Mouse (Mus musculus): Measurements from ENCODE around the gene Rsl24d1.
A peak's percentile ranks its signal among the peaks of the same experiment; 100 is the strongest.
"Not testable (repeated sequence)": the region's sequence is repeated elsewhere in the genome, so short reads cannot be mapped to it uniquely, and the experiment has no call there.

The Rsl24d1 gene

DNA sequence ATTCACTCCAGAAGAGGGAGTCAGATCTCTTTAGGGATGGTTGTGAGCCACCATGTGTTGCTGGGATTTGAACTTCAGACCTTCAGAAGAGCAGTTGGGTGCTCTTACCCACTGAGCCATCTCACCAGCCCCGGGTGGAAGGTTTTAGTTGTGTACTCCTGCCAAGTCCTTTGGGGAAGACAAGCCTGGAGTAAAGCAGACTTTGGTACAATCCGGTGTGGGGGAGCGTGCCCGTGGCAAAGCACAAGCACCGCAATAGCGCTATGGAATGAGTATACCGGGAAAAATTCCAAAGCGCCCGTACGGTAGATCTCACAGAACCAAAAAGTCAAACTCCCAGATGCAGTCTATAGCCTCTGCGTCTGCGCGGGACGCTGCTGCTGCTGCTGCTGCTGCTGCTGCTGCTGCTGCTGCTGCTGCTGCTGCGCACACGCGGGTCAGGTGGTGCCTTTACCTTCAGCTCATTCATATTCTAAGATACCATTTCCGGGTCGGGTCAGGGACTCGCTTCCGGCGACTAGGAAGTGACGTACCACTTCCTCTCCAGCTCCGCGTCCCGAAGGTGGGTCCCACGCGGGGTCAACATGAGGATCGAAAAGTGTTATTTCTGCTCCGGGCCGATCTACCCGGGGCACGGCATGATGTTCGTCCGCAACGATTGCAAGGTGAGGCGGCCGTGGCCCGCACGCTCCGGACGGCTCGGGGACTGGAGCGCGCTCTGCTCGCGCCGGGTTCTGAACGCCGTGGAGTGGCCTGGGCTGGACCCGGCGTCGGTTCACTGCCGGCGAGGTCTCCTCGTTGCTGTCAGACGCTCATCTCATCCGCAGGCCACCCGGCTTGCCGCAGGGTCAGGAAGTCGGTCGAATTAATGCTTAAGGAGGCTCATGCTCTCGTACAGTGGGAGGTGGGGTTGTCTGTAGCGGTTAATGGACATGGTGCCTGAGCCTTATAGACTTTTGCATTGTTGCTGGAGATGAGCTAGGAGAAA lies at the start of gene Rsl24d1:
TSS of gene Rsl24d1 (plus strand) at position 508 of the 988 bp plus-strand sequence.
- peak; percentile 87 for DNase-seq (ENCODE audit: low spot score)

DNA sequence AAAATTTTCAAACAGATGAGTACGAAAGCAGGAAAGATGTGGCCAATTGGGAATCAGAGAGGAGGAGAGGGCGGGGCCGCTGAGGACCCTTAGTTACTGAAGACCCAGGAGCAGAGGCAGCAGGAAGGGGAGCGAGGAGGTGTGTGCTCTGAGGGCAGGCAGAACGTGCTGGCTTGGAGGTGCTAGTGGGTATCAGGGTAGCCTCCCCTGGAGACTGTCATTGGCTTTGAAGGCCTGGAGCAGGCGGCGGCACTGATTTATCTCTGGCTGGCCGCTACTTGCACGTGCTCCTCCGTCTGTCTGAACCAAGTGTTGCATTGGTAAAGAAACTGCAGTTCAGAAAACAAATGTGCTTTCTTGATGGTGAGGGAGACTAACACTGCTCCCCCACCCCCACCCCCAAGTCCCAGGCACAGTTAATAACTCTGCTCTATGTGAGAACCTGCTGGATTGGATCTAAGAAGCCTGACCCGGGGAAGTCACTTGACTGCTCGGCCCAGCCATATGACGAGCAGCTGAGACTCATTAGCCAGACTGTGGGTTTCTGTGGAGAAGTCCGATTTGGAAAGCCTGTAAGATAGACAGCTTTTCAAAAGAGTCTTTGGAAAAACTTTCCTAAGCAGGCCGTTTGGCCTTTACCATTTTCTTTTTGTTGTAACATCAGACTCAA lies 49.5 kb upstream of the Rsl24d1 start:
- no peak for DNase-seq (ENCODE audit: low spot score)

DNA sequence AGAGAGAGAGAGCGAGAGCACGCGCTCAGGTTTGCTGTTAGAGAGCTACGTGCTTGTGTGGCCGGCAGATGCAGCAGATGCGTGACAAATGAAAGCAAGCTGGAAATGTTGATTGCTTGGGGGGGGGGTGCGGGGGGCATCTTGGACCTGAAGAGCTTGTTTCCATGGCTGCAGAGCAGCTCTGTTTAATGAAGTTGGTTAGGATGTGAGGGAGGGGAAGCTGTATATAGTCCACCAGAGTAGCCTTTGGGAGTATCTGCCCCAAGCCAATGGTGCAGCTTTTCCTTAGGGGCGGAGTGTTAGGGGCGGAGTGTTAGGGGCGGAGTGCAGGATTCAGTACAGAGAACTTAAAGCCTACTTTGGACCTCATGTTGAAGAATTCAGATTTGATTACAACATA lies 46.1 kb upstream of the Rsl24d1 start:
- peak; percentile 29 for DNase-seq (ENCODE audit: low spot score)

DNA sequence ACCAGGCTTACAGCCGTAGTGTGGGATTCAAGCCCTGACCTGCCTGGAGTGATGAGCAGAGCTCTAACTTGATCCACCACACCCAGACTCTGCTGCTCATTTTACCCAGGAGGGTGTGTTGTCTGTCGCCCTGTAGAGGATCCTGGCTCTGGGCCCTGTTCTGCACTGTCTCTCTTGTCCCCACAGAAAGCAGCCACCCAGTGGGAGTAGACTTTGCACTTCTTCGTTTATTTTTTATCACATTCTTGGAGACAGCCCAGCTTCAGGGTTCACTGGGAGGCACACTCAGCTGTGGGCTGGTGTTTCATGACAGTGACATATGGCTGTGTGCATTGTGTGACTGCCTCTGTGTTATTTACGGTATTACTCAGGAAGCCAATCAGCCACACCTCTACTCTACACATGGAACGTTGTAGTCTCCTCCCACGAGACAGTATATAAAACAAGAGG lies 45.0 kb upstream of the Rsl24d1 start:
- DNase-seq (ENCODE audit: low spot score): peak; percentile 36

DNA sequence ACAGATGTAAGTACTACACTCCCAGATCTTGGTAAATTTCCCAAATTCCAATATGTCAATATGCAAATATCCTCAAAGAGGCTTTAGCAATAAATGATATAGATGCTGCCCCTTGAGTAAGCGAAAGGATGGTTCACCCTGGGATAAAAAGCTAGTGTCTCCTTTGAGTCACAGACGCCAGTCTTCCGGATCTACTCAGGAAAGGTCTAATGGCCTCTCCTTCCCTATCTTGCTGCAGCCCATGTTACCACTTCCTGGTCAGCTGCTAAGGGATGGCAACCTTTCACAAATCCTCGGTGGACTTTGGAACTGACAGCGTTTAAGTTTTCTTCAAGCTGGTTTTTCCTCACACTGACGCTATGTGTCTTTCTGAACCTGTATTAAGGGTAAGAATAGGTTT lies 44.5 kb upstream of the Rsl24d1 start:
- peak; percentile 45 for DNase-seq (ENCODE audit: low spot score)

DNA sequence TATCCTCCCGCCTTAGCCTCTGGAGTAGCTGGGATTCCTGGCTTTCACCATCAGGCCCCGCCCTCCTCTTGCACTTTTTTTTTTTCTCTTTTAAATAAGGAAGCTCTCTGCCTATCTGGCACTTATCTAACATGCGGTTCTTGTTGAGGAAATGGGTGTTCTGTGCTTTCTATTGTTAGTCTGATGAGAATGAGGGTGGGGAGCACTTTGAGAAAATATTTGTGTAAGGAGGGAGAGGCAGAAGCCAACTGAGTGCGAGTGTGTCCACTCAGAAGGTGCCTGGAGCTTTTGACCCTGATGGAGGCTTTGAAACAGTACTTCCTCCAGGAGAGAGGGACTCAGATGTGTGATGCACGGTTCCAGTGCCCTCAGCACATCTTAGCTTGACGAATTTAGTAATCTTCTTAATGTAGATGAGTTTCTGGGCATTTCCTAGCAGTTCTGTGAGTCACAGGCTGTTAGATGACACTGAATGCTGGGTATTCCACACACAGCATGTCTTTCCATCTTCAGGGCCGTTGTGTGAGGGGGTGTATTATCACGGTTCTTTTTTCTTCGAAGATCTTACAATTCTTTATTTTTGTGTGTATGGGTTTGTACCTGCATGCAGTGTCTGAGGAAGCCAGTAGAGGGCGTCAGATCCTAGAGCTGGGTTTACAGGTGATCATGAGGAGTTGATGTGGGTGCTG lies 42.1 kb upstream of the Rsl24d1 start:
- DNase-seq (ENCODE audit: low spot score): no peak

DNA sequence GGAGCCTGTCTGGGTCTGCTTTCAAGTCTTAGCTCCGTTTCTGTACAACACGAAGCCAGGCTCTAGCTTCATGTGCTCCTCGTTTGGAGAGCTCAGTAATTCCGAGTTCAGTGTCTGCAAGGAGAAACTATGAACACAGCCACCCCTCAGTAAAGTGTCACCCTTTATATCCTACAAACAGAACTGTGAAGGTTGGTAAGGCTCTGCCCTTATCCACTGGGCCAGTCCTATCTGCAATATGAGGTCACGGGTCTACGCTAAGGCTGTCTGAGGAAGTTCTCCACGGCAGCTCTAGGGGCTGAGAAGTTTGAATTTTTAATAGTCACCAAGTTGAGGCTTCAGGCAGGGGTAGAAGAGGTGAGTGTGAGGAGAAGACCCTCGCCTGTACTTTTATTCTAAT lies 40.8 kb upstream of the Rsl24d1 start:
- no peak for DNase-seq (ENCODE audit: low spot score)

DNA sequence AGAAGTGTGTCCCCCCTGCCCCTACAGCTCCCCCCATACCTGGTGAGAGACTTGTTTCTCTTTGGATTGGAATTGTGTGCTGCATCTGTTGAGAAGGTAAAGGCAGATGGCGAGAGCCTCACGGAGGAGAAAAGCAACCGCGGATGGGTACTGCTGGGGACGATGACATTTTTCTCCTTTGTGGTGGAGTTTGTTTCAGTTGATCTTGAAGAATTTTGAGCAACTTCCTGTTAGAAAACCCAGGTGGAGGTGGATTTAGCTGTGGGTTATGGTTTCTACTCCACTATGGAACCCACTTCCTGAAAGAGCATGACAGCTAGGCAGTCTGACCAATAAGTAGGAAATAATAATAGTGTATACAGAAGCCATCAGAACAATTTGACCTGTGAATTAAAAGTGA lies 40.1 kb upstream of the Rsl24d1 start:
- DNase-seq (ENCODE audit: low spot score): no peak

DNA sequence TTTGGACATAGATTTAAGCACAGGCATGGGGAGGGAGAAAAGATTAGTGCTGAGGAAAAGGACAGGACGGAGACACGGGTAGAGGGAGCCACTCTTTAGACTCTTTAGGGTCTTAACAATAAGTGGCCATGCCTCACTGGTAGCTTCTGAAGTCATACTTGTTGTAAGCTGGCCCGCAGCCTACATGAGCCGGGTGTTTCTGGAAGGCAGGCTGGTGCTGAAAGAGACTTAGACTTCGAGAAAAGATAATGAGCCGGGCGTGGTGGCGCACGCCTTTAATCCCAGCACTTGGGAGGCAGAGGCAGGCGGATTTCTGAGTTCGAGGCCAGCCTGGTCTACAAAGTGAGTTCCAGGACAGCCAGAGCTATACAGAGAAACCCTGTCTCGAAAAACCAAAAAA lies 33.9 kb upstream of the Rsl24d1 start:
- not testable (repeated sequence) for DNase-seq (ENCODE audit: low spot score)

DNA sequence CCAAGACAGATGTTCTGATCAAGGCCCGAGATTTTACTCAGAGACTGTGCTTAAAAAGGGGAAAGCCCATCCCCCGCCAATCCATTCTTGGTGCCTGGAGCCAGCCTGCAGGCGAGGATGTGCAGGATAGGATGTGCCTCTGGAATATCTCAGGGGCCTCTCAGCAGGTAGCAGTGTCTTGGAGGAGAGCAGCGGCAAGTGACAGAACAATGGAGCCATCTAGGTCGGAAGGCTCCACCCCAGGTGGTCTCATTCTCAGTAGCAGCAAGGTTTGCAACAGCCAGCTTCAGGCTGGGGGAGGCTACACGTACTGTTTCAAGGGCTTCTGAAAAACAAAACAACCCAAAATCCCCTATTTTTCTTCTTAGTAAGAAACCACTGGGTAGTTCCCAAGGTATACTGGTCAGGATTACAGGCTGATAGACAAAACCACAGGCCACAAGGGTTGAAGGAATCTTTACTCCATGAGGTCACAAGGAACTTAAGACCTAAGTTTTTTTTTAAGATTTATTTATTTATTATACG lies 33.4 kb upstream of the Rsl24d1 start:
- no peak for DNase-seq (ENCODE audit: low spot score)

DNA sequence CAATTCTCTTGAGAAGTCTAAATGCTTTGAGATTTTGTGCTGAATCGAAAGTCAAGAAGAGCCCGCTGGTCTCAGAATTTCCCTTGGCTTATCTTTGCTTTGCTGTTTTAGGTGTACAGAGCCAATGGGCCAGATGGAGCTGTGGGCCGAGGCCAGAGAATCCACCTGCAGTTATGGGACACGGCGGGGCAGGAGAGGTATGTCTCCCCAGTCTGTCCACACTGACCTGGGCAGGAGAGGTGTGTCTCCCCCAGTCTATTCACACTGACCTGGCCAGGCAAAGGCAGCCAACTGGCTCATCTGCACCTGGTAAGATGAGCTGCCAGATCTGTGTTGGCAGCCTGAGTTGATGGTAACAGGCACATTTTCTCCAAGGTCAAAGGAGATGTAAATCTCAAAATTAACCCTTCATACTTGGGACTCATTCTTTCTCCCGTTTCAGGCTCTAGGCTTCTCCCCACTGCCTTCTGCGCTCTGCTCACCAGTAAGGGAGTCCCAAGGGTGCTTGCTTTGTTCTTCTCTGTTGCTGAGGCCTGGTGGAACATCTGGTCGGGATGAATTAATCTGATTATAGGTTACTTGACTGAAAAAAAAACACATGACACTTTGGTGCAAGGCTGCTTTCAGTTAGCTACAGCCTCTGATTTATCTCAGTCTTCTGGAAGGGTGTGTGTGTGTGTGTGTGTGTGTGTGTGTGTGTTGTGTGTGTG lies 30.8 kb upstream of the Rsl24d1 start:
- no peak for DNase-seq (ENCODE audit: low spot score)

DNA sequence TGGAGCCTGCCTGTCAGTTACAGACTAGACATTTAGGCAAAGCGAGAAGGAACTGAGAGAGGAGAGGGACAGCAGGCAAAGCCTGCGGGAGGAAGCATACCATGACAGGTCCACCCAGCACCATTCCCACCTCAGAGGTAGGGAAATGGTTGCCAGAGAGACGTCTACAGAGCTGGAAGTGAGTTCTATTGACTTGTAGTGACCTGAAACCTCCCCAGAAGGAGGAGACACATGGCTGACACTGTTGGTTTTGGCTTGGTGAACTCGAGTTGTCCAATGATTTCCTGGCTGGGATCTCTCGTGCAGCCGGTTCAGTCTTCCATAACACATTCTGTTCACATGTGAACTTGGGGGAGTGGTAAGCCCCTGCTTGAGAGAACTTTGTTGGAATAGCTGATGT lies 29.3 kb upstream of the Rsl24d1 start:
- DNase-seq (ENCODE audit: low spot score): no peak

DNA sequence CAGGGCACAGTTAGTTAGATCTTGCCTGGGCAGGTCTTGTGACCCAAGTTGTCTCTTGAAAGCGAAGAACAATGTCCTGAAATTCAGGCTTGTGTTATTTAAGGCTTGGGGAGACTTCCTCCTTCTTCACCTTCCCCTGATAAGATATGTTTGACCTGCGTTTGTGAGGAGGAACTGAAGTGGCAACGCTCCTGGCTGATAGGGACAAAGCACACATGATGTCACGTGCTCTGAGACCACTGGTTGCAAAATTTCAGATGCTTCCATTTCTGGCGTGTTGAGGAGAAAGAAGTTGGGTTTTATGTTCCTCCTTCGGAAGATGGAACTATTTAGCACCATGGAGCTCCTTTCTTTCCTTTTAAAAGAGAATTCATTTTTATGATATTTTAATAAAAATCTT lies 27.4 kb upstream of the Rsl24d1 start:
- no peak for DNase-seq (ENCODE audit: low spot score)

DNA sequence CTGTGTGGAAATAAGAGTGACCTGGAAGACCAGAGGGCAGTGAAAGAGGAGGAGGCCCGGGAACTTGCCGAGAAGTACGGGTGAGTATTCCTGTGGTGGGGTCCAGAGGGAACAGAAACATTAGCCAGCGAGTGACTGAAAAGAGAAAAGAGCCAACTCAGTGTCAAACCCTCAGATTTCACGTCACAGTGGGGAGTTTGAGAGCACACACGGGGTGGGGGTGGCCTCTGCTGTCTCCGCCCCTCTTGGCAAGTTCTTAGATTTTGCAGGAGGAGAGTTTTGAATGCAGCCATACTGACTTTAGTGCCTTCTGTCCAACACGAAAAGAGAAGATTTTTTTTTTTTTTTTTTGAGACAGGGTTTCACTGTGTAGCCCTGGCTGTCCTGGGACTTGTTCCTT lies 26.1 kb upstream of the Rsl24d1 start:
- DNase-seq (ENCODE audit: low spot score): no peak

DNA sequence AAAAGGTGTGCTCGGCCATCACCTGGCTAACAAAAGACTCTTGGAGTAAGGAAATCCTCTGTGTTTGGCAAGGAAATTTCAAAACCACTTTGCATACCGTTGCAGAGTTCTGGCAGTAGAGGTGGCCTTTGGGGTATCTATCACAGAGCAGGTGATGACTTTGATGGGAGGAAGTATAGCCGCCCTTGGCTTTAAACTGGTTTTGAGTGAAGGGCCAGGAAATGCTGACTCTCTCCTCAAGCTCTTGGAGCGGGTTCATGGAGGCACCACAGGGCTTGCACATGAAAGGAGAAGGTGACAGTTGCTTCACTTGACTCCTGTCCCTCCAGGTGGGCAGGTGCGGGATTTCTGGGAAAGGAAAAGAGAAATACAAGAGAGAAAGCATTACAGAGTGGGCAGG lies 25.6 kb upstream of the Rsl24d1 start:
- no peak for DNase-seq (ENCODE audit: low spot score)

DNA sequence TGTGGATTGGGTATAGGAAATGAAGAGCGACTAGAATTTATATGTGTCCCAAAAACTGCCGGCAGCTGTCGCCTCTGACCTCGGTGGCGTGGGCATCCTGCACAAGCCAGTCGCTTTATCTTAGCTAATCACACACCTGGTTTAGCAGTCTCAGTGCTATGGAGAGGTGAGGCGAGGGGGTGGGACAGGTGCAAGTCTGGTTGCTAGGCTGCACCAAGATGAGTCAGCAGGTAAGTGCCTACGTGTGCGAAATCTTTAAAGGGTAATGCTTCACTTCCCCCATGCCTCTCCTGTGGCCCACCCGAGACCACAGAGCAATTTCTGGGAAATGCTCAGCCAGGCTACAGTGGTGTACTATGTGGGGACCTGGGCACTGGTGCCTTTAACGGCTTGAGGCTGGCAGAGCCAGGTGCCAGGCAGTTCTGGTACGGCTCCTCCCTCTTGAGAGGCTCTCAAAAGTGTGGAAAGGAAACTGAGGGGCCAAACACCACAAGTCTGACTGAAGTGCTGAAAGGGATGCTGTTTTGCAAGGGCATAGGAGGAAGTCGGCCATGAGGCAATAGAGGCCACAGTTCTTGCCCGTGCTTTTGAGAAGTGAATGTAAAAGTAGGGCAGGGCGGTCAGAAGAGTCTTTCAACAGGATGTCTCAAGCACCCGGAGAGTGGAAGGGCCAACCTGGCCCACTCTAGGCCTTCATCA lies 23.9 kb upstream of the Rsl24d1 start:
- no peak for DNase-seq (ENCODE audit: low spot score)

DNA sequence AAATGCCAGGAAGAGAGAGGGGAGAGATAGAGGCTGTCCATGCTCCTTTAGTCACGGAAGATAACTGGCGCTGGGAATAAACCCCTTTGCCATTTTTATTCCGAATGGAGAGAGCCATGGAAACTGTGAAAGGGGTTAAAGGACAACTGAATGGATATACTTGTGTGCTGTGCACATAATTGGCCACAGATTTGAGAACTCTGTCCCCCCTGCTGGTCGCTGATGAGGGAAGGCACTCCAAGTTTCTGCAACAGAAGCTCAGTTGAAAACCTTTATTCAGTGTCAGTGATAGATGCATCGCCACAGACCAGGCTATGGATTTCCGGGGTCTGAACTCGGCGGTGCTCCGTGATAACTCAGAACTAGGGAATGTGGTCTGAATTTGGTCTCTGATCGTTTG lies 23.1 kb upstream of the Rsl24d1 start:
- DNase-seq (ENCODE audit: low spot score): no peak

DNA sequence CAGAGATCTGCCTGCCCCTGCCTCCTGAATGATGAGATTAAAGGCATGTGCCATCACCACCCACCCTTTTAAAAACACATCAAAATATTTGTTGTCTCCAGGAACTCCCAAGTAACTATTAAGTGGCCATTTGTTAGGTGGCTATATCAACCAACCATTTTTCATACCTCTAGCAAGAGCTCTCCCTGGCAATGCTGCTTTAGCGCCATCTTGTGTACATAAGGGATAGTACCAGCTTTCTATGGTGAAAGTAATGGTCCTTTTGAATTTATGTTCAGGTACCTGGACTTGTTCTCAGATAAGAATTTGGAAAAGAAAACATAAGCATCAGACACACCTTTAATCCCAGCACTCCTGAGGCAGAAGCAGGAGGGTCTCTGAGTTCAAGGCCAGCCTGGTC lies 21.5 kb upstream of the Rsl24d1 start:
- DNase-seq (ENCODE audit: low spot score): peak; percentile 27

DNA sequence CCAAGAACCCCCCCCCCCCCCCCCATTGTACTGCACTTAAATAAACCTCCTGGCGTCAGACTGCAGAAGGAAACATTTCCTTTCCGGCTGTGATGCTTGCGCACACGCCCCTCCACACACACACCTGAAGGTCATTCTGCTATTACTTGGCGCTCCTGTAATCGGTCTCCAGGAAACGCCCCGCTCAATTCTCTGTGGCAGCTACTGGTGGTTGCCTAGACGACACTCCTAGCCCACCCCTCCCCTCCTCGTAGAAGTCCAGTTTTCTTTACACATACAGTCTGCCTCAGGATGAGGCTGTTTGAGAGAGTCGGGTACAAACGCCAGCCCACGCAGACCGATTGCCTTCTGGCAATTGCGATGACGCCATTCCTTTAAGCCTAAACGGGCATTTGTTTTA lies 18.6 kb upstream of the Rsl24d1 start:
- no peak for DNase-seq (ENCODE audit: low spot score)

DNA sequence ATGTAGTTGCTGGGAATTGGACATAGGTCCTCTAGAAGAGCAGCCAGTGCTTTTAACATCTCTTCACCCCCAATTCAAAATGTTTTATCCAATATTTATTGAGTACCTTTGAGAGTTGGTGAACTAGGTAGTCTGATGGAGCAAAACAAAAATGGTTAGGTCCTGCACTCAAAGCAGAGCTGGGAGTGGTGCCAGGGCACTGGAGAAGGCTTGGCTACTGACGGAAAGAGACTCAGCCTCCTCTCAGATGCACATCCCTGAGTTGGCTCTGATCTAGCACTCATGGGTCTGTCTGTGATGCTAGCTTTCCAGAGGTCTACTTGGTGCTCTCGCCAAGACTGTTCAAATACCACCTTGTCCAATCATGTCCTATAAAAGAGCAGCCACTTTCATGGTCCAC lies 15.3 kb upstream of the Rsl24d1 start:
- no peak for DNase-seq (ENCODE audit: low spot score)

DNA sequence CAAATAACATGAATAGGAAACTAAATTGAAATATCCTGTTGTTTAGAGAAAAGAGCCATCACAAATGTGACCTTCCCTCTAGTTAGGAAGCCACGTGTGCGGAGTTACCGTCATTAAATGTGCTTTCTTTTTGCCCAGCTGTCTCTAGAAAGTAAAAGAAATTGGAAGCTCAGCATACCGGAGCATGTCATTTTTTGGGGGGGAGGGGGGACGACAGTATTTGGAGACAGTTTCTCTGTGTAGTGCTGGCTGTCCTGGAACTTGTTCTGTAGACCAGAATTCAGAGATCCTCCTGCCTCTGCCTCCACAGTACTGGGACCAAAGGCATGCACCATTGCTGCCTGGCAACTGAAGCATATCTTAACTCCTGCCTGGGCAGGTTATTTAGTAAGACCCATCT lies 11.7 kb upstream of the Rsl24d1 start, which contains the start of gene Khdc3:
TSS of gene Khdc3 (plus strand) at position 301 of the 400 bp plus-strand sequence.
- DNase-seq (ENCODE audit: low spot score): no peak
